Mouse (Mus musculus) left cerebral cortex, postnatal 36 days (tissue): ENCODE results near the gene Atp2c2. TPM values are rescaled to one million over a fixed set of nuclear protein-coding genes. Genes with fewer than 3 reads are reported as not detected.

Experiments
- DNase-seq, 2 experiments: peaks; one replicate each; pipeline ENCODE4 v3.0.0; 2021 to 2022; ENCODE audit warnings: low spot score in 2 of 2, mixed read lengths in 1 of 2
- intact Hi-C: fragments of 180-260 bp; cut with DNase I; formaldehyde crosslinking; loops from one replicate; pipeline ENCODE4 v1.15.1; 2025
- total RNA-seq, 2 experiments: library from RNA; stranded (reverse); gene quantifications; 2 replicates each; pipeline ENCODE4 v1.2.3; 2021

The Atp2c2 gene
- total RNA-seq, 2 experiments from 2014 or later, result 2.0 to 2.6 TPM

DNA sequence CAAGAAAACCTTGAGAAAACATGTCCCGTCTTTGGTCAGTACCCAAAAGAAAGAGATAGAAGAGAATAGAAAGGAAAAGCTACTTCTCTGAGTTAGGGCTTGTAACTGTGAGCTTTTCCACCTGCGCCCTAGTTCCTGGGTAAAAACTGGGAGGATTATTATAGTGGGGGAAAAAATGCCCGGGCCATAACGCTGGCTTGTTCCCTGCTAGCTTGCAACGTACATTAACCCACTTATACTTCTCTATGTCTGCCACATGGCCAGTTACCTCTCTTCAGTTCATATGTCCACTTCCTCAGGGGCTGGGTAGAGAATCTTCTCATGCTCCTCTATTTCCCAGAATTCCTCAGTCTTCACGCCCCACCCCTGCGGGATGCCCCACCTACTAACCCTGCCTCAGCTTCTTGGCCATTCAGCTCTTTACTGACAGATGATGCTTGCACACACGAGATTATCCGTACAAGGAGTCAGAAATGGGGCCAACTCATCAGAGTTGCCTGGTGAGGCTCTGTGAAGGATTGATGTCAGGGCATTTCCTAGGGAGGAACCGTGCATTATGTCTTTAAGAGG is 36.6 kb downstream of the Atp2c2 start:
- intact Hi-C loops, result no loop called here
- DNase-seq, result no peak

DNA sequence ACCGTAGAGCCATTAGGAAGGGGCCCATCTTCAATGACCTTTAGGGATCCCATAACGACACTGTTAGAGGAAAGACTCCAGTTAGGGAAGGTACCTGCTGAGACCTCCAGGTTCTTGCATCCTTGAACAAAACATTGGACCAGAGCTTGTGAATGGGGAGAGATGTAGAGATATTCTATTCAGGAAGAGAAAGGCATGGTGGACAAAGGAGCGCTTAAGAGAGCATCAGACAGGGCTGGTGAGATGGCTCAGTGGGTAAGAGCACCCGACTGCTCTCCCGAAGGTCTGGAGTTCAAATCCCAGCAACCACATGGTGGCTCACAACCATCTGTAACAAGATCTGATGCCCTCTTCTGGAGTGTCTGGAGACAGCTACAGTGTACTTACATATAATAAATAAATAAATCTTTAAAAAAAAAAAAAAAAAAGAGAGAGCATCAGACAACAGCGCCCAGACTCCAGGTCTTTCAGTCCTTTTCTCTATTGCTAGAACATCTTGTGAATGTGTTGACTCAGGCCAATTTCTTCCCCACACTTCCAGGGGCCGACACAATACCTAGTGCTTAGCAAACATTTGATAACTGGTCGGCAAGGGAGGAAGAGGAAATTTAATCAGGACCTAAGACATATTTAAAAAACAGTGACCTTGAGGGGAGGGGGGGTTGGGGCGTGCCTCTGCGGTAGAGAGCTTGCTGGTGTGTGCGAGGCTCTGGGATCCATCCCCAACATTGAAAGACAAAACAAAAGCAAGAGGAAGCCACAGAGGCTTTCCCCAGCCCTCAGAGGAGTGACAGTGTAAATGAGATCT is 37.5 kb downstream of the Atp2c2 start:
- intact Hi-C loops, result no loop called here
- DNase-seq, result no peak

DNA sequence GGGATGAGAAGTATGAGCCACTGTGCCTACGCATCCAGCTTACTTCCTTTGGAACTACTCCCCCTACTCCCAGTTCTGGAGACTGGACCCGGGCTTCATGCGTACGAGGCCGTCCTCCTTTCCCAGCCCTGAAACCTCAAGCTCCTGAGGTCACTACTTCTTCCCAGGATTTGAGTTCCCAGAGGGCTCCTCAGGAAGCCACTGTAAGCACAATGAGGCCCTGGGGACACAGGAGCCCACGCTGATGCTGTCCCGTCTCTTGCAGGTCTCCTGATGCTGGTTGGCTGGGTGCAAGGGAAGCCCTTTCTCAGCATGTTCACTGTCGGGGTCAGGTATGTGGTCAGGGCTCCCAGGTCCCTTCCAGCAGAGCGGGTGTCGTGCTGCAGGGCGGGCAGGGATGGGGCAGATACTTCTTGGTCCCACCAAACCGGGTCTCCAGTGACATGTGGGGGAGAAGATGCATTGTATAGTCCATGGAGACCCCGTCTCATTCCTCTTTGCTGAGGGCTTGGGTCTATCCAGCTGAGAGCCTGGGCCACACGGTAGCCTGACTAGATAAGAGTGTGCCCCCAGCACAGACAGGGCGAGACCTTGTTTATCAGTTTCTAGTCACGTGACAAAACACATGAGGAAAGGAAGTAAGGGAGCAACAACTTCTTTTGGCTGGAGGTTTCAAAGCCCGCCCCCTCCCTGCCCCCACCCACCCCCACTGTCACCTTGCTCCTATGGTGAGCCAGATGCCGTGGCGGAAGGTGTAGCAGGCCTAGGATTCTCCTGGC is 38.5 kb downstream of the Atp2c2 start:
- DNase-seq, result no peak
- intact Hi-C loops, result no loop called here

DNA sequence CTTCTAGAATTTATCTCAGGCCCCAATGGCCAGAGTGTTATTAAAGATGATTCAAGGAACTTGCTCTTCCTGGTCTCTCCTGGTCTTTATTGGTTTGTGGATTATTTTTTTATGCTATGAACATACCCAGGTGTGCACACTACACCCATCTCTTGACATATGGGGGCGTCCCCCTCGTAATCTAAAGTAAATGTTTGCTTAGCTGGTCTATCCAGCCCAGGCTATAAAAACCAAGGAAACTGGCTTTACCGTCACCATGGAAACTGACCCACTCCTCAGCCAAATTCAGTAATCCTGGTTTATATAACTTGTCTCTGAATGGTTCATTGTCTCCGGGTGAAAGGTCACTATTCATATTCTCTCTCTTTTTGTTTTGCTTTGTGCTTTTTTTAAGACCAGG is 40.8 kb downstream of the Atp2c2 start:
- no peak for DNase-seq
- intact Hi-C loops, result loop anchor here (5.0 kb wide), 1 partner anchor 53 kb away; no protein-coding TSS in a partner anchor

DNA sequence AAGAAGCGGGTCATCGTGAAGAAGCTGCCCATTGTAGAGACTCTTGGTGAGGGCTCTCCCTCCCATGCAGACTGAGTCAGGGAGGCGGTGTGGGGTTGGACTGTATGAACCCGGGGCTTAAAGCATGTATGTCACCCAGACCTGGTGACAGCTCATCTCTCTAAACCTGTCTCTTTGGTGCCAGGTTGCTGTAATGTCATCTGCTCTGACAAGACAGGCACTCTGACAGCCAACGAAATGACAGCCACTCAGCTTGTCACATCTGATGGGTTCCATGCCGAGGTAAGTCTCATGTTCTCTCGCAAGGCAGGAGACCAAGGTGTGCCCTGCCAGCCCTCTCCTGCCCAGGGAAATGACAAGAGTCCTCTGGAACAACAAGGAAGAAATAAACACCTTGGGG is 42.6 kb downstream of the Atp2c2 start:
- intact Hi-C loops, result loop anchor here (5.0 kb wide), 1 partner anchor 55 kb away; no protein-coding TSS in a partner anchor
- DNase-seq, result no peak

DNA sequence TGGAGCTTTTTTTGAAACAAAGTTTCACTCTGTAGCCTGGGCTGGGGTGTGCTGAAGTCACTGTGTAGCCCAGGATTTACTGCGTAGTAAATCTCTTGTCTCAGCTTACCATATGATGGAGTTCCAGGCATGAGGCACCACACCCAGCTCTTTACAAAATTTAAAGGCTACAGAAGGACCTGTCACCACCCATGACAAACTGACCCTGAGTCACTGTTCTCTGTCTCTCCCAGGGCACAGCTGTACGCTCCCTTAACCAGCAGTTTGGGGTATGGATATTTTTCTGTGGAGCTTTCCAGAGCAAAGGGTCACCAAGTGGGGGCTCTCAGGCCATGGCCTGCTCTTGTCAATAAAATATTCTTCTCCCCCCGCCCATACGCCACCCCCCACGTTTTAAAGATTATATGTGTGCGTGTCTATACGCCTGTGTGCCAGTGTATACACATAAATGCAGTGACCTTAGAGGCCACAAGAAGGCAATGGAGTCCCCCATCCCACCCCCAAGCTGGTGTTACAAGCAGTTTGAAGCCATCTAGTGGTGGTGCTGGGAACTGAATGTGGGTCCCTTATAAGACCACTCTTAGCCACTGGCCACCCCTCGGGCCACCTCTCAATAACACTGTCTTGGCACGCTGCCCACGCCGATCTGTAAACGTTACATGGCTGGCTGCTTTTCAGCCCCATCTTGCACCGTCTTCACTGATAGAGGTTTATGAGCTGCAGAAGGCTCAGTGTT is 43.6 kb downstream of the Atp2c2 start:
- intact Hi-C loops, result loop anchor here (5.0 kb wide), 1 partner anchor 56 kb away; no protein-coding TSS in a partner anchor
- DNase-seq, result no peak

DNA sequence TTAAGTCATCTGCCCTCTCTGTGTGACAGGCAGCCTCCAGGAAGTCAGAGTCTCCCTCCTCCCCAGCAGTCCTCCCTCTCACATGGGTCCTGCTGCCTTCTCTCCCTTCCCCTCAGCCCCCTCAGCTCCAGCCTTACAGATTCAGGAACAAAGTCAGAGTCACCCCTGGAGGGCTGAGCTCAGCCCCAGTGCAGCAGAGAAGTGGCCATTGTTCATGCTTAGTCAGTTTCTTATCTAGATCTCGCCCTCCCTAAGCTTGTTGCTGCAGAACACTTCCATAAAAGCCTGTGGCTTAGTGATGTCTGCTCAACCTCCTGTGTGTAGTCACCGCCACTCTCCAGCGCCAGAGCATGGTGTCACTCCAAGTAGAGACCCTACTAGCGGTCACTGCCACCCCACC is 44.8 kb downstream of the Atp2c2 start:
- no peak for DNase-seq
- intact Hi-C loops, result loop anchor here (5.0 kb wide), 1 partner anchor 57 kb away; no protein-coding TSS in a partner anchor

DNA sequence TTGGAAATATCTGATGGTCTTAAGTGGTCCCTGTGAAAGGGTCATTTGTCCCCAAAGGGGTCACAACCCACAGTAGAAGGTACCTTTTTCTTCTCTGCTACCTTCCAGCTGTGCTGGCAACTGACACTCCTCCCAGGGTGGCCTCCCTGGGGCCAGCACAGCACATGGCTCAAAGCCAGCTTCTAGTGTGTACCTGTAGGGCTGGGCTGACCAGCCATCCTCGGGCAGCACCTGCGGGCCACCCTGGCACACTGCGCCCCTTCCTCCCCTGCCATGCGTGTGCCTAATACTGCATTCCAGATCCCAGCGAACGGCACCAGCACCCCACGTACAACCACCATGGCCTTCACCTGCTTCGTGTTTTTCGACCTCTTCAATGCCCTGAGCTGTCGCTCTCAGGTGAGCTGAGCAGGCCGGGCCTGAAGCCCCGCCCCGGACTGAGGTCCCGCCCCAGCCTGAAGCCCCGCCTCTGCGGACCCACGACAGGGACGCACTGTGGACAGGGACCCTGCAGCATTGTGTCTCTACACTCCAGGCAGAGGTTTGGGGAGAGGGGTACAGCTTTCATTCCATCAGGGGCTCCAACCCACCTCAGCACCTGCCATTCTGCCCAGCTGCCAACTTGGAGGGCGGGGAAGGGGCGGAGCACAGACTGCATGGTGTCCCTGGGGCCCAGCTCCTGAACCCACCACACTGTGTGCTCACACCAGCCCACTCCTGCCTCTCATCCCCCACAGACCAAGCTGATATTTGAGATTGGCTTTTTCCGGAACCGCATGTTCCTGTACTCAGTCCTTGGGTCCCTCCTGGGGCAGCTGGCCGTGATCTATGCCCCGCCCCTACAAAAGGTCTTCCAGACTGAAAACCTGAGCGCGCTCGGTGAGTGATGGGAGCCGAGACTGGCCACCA is 55.7 kb downstream of the Atp2c2 start:
- intact Hi-C loops, result no loop called here

DNA sequence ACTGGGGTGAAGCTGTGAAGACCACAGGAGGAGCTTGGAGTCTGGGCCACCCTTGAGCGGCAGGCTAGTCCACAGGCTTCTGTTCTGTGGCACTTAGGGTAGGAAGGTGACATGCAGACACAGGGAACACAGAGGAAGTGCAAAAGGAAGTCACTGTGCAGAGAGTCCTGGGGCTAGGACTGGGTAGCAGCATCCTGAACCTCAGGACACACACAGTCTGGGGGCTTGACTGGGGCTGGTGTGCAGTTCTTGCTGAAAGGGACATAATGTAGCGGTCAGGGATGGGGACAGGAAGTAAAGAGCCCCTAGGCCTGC is 56.3 kb downstream of the Atp2c2 start:
- no peak for DNase-seq
- intact Hi-C loops, result no loop called here

More for the DNA sequence above, 55.7 kb downstream of the Atp2c2 start:
- no peak for DNase-seq

DNA sequence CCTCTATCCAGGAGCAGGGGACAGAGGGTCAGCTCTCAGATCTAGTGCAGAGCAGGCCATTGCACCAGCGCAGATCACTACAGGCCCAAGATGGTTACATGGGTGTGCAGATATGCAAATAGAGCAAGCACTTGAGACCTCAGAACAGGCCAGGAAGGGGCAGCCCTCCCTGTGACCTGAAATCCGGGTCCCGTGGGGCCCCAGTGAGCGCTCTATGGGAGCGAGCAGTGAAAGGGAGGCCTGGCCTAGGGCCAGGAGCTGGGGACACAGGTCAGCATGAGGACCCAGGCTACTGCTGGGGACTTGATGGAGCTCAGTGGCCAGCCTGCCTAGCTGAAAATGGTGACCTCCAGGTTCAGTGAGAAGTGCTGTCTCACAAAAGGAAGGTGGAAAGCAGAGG is 56.7 kb downstream of the Atp2c2 start:
- intact Hi-C loops, result no loop called here
- DNase-seq, result no peak

DNA sequence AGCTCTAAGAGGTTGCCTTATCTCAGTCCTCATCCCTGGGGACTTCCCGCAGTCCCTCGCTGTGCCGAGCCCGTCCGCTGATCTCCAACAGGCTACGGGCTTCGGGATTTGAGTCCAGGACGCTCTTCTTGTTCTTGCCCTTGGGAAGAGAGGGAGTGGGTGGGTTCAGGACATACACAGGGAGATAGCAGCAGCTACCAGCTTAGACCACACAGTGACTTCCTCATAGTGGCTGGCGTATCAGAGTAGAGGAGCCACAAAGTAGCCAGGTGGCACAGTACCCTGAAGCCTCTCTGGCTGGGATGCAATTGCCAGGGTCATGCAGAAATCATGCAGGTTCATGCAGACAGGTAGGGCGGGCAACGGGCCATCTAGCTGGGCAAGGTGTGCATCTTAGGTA is 61.9 kb downstream of the Atp2c2 start:
- intact Hi-C loops, result no loop called here

DNA sequence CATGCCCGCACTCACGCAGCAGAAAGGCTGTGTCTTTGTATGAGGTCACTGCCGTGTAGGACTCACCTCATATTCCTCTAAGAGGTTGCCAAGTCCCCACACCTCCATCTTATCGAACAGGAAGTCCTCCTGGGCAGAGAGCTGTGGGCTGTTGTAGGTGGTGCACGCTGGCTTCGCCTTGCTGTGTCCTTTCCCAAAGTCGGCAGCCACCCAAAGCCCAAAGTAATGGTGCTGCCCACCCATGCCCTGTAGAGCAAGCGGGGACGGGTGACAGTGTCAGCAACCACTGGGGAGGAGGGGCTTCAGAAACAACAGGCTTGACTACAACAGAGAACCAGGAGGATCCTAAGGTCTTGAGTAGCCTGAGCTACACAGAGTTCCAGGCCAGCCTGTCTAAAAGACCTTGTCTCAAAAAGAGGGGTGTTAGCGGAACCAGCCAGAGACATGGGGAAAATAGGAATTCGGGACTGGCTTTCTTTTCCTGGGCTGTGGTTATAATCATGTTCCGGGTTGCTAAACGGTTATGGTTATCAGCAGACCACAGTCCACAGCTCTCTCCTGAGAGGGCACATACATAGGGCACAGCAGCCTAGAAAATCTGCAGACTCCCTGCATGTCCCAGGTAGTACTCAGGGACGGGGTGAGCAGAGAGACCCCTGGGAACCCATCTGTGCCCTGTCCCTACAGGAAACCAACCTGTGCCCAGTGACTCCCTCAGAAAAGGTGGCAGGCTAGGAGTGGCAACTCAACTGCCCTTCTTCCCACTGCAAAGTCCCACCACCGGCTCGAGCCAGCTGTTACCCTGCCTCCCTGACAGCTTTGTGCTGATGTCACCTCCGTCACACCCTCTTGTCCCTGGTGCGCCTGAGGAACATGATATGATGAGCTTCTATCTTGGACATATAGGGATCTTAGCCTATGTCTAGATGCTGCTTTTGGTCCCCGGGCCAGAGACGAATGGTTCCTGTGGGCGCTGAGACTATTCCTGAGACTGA is 62.7 kb downstream of the Atp2c2 start:
- DNase-seq, result no peak
- intact Hi-C loops, result no loop called here

More for the DNA sequence above, 61.9 kb downstream of the Atp2c2 start:
- no peak for DNase-seq

DNA sequence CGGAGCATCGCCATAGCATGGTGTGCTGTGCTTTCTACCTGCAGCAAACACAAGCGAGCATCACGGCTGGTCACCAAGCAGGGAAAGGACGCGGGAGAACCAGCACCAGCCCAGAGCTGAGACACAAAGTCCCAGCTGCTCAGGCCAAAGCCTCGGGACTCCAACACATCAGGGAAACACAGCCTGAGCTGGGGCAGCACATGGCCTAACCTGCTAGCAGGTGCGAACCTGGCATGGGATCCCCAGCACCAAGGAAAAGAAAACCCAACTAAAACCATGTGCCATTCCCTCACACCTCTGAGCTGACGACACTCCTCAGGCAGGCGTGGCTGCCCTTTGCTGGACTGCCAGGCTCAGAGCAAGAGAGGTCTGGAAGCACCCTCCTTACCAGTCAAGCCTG is 65.5 kb downstream of the Atp2c2 start:
- no peak for DNase-seq
- intact Hi-C loops, result no loop called here

DNA sequence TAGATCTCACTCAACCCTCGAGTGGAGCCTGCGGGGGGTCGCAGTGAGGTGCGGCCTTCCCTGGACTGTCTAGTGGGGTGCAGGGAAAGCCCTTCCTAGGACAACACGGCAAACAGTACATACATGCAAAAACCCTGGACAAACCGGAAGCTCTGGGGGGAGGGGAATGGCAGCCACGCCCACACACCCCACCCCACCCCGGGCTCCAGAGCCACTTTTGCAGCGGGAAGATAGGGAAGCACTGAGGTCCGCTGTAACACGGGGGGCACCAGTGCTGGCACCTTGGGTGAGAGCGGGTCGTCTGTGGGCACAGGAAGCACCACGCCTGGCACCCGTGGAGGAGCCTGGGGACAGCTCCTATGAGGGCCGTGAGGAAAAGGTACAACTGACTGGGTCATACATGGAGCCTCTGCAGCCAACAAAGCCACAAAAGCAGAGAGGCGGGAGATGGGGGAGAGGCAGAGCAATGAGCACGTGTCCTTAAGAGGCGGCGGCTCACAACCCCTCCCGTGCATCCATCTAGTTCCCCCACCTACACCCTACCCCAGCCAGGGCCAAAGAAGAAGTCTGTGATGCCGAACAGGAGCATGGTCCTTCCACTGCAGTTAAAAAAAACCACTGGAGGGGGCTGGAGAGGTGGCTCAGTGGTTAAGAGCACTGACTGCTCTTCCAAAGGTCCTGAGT is 66.1 kb downstream of the Atp2c2 start:
- intact Hi-C loops, result no loop called here
- no peak for DNase-seq

DNA sequence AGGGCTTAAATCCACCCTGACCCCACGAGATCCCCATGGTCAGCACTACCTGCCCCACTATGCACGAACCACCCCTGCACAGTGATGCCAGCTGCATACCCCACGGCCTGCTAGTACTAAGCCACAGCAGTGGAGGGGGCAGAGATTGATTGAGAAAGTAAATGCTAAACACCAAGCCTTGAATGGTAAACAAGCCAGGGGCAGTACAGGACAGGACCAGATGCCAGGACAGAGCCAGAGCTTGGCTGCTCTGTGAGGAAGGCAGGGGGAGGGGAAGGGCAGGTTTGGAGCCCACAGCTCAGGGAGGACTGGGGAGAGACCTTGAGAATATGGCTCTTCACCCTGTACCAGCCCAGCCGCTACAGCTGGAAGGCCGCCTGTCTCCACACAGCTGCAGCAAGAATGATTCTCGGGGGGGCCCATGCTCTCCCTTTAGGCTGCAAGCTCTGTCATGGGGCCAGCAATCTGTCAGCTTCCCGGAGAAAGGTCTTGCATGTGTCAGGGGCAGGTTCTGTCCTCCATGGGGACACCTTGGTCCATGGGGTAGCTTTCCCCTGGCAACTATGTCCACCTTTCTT is 76.9 kb downstream of the Atp2c2 start:
- intact Hi-C loops, result loop anchor here (5.0 kb wide), 1 partner anchor 334 kb away; no protein-coding TSS in a partner anchor
- no peak for DNase-seq

DNA sequence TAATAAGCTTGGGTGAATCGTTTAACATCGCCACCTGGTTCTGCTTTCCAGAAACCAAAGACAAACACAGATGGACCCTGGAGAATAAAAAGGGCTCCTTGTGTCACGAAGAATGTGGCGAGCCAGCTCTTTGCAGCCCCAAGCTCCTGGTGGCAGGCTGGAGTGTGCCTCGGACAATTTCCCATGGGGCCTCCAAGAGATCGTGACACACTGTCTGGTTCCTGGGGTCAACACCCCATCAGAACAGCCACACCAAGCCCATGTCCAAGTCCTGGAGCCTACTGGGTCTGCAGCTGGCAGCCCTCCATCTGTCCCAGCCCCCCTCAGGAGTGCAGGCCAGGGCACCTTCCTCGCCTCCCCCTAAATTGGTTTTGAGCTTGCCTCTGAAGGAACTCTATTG is 78.0 kb downstream of the Atp2c2 start:
- intact Hi-C loops, result loop anchor here (5.0 kb wide), 1 partner anchor 335 kb away; no protein-coding TSS in a partner anchor
- DNase-seq, result no peak

DNA sequence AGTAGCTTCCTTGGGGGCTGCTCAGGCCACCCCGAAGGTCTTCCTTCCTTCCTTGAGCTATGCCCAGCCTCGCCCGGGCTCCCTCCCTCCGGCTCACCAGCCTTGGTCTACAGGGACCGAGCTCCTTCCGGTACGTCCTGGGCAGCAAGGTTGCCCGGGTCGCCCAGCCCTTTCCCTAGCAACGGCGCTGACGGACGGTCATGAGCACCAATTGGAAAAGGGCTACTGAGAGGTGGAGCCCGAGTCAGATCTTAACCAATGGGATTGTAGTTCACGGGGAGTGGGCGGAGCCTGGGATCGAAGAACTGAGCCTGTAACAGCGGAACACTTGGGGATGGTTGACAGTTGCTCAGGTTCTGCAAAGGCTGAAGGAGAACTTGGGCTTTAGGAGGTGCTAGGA is 78.5 kb downstream of the Atp2c2 start, which contains the start of gene Tldc1:
TSS of gene Tldc1 (minus strand) at position 154 of the 400 bp plus-strand sequence.
- intact Hi-C loops, result loop anchor here (5.0 kb wide), 1 partner anchor 336 kb away; no protein-coding TSS in a partner anchor

More for the DNA sequence above, 78.5 kb downstream of the Atp2c2 start, which contains the start of gene Tldc1:
- DNase-seq, result peak; percentile 98 to 100
